Mouse (Mus musculus) midbrain, embryonic 15.5 days (tissue): ENCODE measurements around the gene Cela2a. TPM values are rescaled to one million over a fixed set of nuclear protein-coding genes. Genes with fewer than 3 reads are reported as not detected.
"Not testable (repeated sequence)": the region's sequence is repeated elsewhere in the genome, so short reads cannot be mapped to it uniquely, and the experiment has no call there.

Experiments used
- ATAC-seq: fragments of 200-750 bp; cut with Nextera tagmentation; replicated peaks from 2 replicates; pipeline ENCODE4 v1.8.0; 2017; ENCODE audit warnings: moderate TSS enrichment
- H3K27ac ChIP-seq: fragments of 300-500 bp; sonication (generic); 2 replicates; pipeline ENCODE4 v1.5.1; 2015; ENCODE audit warnings: mild to moderate bottlenecking, inconsistent platforms
- H3K27me3 ChIP-seq: fragments of 300-500 bp; sonication (generic); replicated peaks from 2 replicates; pipeline ENCODE4 v1.6.1; 2015; ENCODE audit warnings: inconsistent platforms
- H3K36me3 ChIP-seq: fragments of 300-500 bp; sonication (generic); replicated peaks from 2 replicates; pipeline ENCODE4 v1.6.1; 2015; ENCODE audit warnings: inconsistent platforms
- H3K4me1 ChIP-seq: fragments of 300-500 bp; sonication (generic); 2 replicates; pipeline ENCODE4 v1.6.1; 2015; ENCODE audit warnings: inconsistent platforms
- H3K4me2 ChIP-seq: fragments of 300-500 bp; sonication (generic); 2 replicates; pipeline ENCODE4 v1.6.1; 2015; ENCODE audit warnings: inconsistent platforms, mild to moderate bottlenecking, moderate library complexity
- H3K4me3 ChIP-seq: fragments of 300-500 bp; sonication (generic); 2 replicates; pipeline ENCODE4 v1.5.1; 2015; ENCODE audit warnings: mild to moderate bottlenecking, inconsistent platforms
- H3K9ac ChIP-seq: fragments of 300-500 bp; sonication (generic); 2 replicates; pipeline ENCODE4 v1.6.1; 2015; ENCODE audit warnings: mild to moderate bottlenecking, inconsistent platforms
- H3K9me3 ChIP-seq: fragments of 300-500 bp; sonication (generic); 2 replicates; pipeline ENCODE4 v1.6.1; 2016; ENCODE audit warnings: inconsistent platforms
- WGBS: fragments of 180-500 bp; shearing (Covaris S2); methylation state at CpG from one replicate; pipeline ENCODE4 v1.1.7; 2015; ENCODE audit warnings: mixed read lengths; 5-methylcytosine and 5-hydroxymethylcytosine counted together
- polyA plus RNA-seq: library from polyadenylated mRNA; unstranded; fragments of >200 nt; fragmentation: Nextera tagmentation; extraction: Ambion mirVana; gene quantifications from 2 replicates; pipeline ENCODE4 v1.2.1, GENCODE M21; 2015

Gene Cela2a
- polyA plus RNA-seq, 1 experiment from 2014 or later = 0.36 TPM

GRCm38 (mm10) chr4:141792554-141793281 lies 33.2 kb downstream of the Cela2a start:
- Histone ChIP-seq H3K36me3 (0 out of 2 replicates have a peak, but pooled peaks cover 2% of the 10 kb centered on the region), H3K9me3 (no peaks in the 10 kb centered on the region), H3K27ac (peak overlapping the region; percentile 94), H3K4me3 (peak overlapping the region; percentile 80), H3K4me1 (peaks cover 34% of the 10 kb centered on the region), H3K4me2 (peak overlapping the region; percentile 62), H3K9ac (0 out of 2 replicates have a peak overlapping the region, but pooled peaks have one; percentile 71), H3K27me3 (no peaks in the 10 kb centered on the region)
- ATAC-seq = no peak
- 10% methylated on average over 10 of the region's 10 CpGs for WGBS

DNA sequence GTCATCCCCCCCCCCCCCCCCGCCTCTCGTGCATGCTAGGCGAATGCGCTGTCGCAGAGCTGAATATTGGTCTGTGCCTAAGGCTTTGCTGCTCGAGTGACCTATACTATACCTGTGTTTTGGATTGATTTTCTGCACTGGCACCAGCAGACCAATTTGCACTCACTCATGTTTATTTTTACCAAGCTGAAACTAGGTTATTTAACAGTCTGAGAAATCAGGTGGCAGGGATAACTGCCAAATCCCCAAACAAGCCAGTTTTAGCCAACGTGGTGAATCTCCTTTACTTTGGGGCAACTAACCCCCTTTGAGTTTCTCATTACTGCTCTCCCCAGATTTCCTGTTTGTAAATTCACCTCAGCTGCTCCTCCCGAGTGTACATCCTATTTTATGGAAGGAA lies 34.0 kb downstream of the Cela2a start:
- Histone ChIP-seq H3K27me3 (no peaks in the 10 kb centered on the region), H3K36me3 (0 out of 2 replicates have a peak, but pooled peaks cover 5% of the 10 kb centered on the region), H3K9me3 (no peaks in the 10 kb centered on the region), H3K27ac (no peak overlapping the region), H3K4me1 (peaks cover 34% of the 10 kb centered on the region), H3K9ac (no peak overlapping the region), H3K4me2 (no peak overlapping the region), H3K4me3 (no peak overlapping the region)
- no peak for ATAC-seq
- WGBS = 86% methylated on average over 8 of the region's 8 CpGs

DNA sequence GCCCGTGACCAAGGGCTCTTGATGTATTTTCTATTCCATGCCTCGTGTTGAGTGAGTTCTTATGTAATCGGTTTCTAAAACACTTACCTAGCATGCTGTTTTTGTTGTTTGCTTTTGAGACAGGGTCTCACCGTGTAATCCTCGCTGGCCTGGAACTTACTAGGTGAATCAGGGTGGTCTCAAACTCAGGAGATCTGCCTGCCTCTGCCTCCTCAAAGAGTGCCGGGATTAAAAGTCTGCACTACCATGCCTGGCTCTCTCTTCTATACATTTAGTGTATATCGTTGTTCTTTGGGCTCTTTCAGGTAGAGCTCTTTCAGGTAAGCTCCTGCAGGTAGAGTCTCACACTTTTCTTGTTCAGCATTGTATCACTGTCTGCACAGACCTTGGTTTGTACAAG lies 34.5 kb downstream of the Cela2a start:
- WGBS = 93% methylated on average over 7 of the region's 7 CpGs

GRCm38 (mm10) chr4:141790524-141790990 lies 35.4 kb downstream of the Cela2a start, which contains the start of gene Dnajc16:
Dnajc16 (minus strand) TSS chr4:141790931.
- H3K4me3 ChIP-seq = peak within 1 kb of the TSS; percentile 82
- WGBS = under 1% methylated on average over 42 of the region's 42 CpGs
- H3K9me3 ChIP-seq = no peaks in the 10 kb centered on the region

More for the DNA sequence above, 34.5 kb downstream of the Cela2a start:
- H3K36me3 ChIP-seq = 0 out of 2 replicates have a peak, but pooled peaks cover 5% of the 10 kb centered on the region
- no peak overlapping the region for H3K9ac ChIP-seq
- no peak overlapping the region for H3K27ac ChIP-seq
- H3K4me2 ChIP-seq = no peak overlapping the region
- H3K4me3 ChIP-seq = no peak overlapping the region
- no peaks in the 10 kb centered on the region for H3K27me3 ChIP-seq
- no peak for ATAC-seq
- no peaks in the 10 kb centered on the region for H3K9me3 ChIP-seq
- peaks cover 33% of the 10 kb centered on the region for H3K4me1 ChIP-seq

DNA sequence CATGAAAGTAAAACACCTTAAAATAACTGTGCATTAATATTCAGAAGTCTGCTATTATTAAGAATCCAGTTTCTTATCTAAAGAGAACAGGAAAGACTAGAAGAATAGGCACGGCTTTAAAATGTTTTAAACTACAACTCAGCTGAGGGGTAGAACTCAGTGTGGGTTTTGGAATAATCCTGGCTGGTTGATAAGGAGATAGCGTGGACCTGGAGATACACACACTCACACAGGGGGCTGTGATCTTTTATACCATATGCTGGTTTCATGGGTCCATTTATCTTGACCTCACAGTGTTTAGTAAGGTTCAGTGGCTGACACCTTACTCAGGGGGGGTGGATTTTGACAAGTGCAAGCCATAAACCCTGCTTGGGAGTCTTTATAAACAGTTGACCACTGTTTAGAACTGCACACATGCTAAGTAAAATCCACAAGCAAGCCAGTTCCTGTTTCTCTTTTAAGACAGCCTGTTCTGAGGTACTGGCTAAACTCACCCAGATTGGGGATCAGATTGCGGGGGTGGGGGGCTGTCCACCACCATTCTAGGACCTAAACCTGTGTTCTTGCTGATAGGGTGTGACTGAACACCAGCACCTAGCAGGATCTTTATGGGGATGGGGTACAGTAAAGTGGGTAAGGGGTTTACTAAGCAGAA lies 36.3 kb downstream of the Cela2a start:
- Histone ChIP-seq H3K27ac (peak overlapping the region; percentile 86; the same call in 1 of the 2 replicates), H3K27me3 (no peaks in the 10 kb centered on the region), H3K4me2 (peak overlapping the region; percentile 85), H3K36me3 (0 out of 2 replicates have a peak, but pooled peaks cover 8% of the 10 kb centered on the region), H3K9ac (peak overlapping the region; percentile 92), H3K9me3 (no peaks in the 10 kb centered on the region), H3K4me1 (peaks cover 19% of the 10 kb centered on the region), H3K4me3 (peak overlapping the region; percentile 82)
- no peak; the same call in 1 of the 2 replicates for ATAC-seq
- 60% methylated on average over 3 of the region's 3 CpGs for WGBS

More at GRCm38 (mm10) chr4:141790524-141790990, 35.4 kb downstream of the Cela2a start, which contains the start of gene Dnajc16:
- ATAC-seq = peak; percentile 93
- peak within 1 kb of the TSS; percentile 92 for H3K9ac ChIP-seq
- 0 out of 2 replicates have a peak, but pooled peaks cover 5% of the 10 kb centered on the region for H3K36me3 ChIP-seq
- H3K27ac ChIP-seq = peak within 1 kb of the TSS; percentile 86
- peaks cover 28% of the 10 kb centered on the region for H3K4me1 ChIP-seq
- H3K4me2 ChIP-seq = peak within 1 kb of the TSS; percentile 85
- no peaks in the 10 kb centered on the region for H3K27me3 ChIP-seq

- Histone ChIP-seq H3K36me3 (peaks cover 24% of the 10 kb centered on the region), H3K4me1 (peaks cover 10% of the 10 kb centered on the region), H3K27ac (no peak overlapping the region), H3K27me3 (no peaks in the 10 kb centered on the region), H3K4me2 (no peak overlapping the region), H3K9ac (no peak overlapping the region), H3K4me3 (no peak overlapping the region), H3K9me3 (no peaks in the 10 kb centered on the region)
- no peak for ATAC-seq
- 97% methylated on average over 7 of the region's 7 CpGs for WGBS
These were observed 38.5 kb downstream of the Cela2a start for GRCm38 (mm10) chr4:141787462-141787861.

DNA sequence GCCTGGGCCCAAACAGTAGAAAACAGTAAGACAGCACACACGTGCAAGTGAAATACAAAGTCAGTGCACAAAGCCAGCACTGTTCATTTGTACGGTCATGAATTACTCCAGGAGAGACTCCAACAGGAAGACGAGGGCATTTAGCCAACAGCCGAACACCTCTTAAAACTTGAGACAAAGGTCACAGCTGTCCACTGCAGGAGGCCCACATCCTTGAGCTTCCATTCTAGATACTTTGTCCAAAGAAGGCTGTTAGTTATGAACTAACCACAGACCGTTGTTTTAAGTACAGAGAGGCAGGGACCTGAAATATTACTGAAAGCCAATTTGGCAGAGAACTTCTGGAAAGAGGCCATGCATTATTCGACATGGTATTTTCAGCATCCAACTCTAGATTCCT lies 38.9 kb downstream of the Cela2a start:
- Histone ChIP-seq H3K9ac (no peak overlapping the region), H3K36me3 (peaks cover 28% of the 10 kb centered on the region), H3K27me3 (no peaks in the 10 kb centered on the region), H3K9me3 (no peaks in the 10 kb centered on the region), H3K4me1 (peaks cover 10% of the 10 kb centered on the region), H3K4me2 (no peak overlapping the region), H3K27ac (no peak overlapping the region), H3K4me3 (no peak overlapping the region)
- WGBS = 83% methylated on average over 6 of the region's 6 CpGs
- no peak for ATAC-seq

GRCm38 (mm10) chr4:141786141-141786540 lies 39.8 kb downstream of the Cela2a start:
- H3K4me1 ChIP-seq = peaks cover 9% of the 10 kb centered on the region
- ATAC-seq = no peak
- peaks cover 36% of the 10 kb centered on the region for H3K36me3 ChIP-seq
- no peak overlapping the region for H3K9ac ChIP-seq
- H3K27ac ChIP-seq = no peak overlapping the region
- H3K4me2 ChIP-seq = no peak overlapping the region
- 92% methylated on average over 13 of the region's 13 CpGs for WGBS
- H3K4me3 ChIP-seq = no peak overlapping the region
- H3K9me3 ChIP-seq = no peaks in the 10 kb centered on the region
- no peaks in the 10 kb centered on the region for H3K27me3 ChIP-seq

- H3K27ac ChIP-seq = no peak overlapping the region
- no peak overlapping the region for H3K4me2 ChIP-seq
- peaks cover 47% of the 10 kb centered on the region for H3K36me3 ChIP-seq
These were observed 41.1 kb downstream of the Cela2a start for GRCm38 (mm10) chr4:141784835-141785234.

GRCm38 (mm10) chr4:141781201-141781985 lies 44.6 kb downstream of the Cela2a start:
- H3K9ac ChIP-seq = no peak overlapping the region
- no peak for ATAC-seq
- 96% methylated on average over 8 of the region's 8 CpGs for WGBS
- no peak overlapping the region for H3K4me2 ChIP-seq
- H3K27me3 ChIP-seq = no peaks in the 10 kb centered on the region
- H3K27ac ChIP-seq = no peak overlapping the region
- H3K4me3 ChIP-seq = no peak overlapping the region
- H3K9me3 ChIP-seq = no peaks in the 10 kb centered on the region
- H3K36me3 ChIP-seq = peaks cover 55% of the 10 kb centered on the region
- H3K4me1 ChIP-seq = no peaks in the 10 kb centered on the region

More at GRCm38 (mm10) chr4:141784835-141785234, 41.1 kb downstream of the Cela2a start:
- WGBS = 87% methylated on average over 5 of the region's 5 CpGs
- no peak for ATAC-seq
- Histone ChIP-seq H3K4me1 (peaks cover 4% of the 10 kb centered on the region), H3K9ac (no peak overlapping the region), H3K4me3 (no peak overlapping the region), H3K27me3 (no peaks in the 10 kb centered on the region), H3K9me3 (no peaks in the 10 kb centered on the region)

- peaks cover 62% of the 10 kb centered on the region for H3K36me3 ChIP-seq
- no peaks in the 10 kb centered on the region for H3K27me3 ChIP-seq
- H3K4me2 ChIP-seq = no peak overlapping the region
- H3K4me1 ChIP-seq = no peaks in the 10 kb centered on the region
- H3K4me3 ChIP-seq = no peak overlapping the region
- ATAC-seq = no peak
- no peak overlapping the region for H3K27ac ChIP-seq
- no peak overlapping the region for H3K9ac ChIP-seq
- no peaks in the 10 kb centered on the region for H3K9me3 ChIP-seq
- 95% methylated on average over 8 of the region's 8 CpGs for WGBS
These were observed 46.1 kb downstream of the Cela2a start for GRCm38 (mm10) chr4:141779828-141780227.

DNA sequence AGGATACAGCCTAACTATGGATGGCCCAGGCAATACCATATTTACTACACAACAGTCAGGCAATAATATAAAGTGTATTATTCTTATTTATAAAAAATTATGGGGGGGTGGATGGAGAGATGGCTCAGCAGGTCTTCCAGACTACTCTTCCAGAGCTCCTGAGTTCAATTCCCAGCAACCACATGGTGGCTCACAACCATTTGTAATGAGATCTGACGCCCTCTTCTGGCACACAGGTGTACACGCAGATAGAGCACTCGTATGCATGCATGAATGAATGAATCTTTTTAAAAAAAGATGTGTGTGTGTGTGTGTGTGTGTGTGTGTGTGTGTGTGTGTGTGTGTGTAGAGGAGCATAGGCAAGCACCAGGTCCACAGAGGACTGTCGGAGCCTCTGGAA lies 52.9 kb downstream of the Cela2a start:
- H3K27ac ChIP-seq, H3K4me1 ChIP-seq, H3K4me2 ChIP-seq, H3K9ac ChIP-seq, H3K4me3 ChIP-seq, H3K27me3 ChIP-seq, H3K9me3 ChIP-seq, ATAC-seq: not testable (repeated sequence)
- H3K36me3 ChIP-seq = peaks cover 64% of the 10 kb centered on the region
- 86% methylated on average over 4 of the region's 4 CpGs for WGBS
